Mouse (Mus musculus): ENCODE measurements around the gene Rad51d. TPM values are rescaled to one million over a fixed set of nuclear protein-coding genes. Genes with fewer than 3 reads are reported as not detected.

Rad51d gene
- polyA plus RNA-seq, 1 experiment from 2014 or later = 8.7 TPM

DNA sequence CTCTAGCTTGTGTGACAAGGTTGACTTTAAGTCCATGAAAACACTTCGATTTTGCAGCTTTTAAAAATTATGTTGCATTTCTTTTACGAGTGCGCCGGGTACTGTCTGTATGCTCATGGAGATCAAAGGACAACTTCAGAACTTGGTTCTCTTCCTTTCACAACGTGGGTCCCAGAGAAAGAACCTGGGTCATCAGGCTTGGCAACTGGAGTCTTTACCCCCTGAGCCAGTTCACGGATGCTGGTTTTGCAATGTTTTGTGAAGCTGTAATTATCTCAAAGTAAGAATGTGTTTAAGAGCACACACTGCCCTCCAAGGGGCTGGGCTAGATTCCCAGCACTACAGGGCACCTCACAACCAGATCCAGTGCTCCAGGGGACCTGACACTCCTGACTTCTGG is 36.3 kb downstream of the Rad51d start:
- no peak overlapping the region for H3K9ac ChIP-seq (replicated peaks; ENCODE audit: low read depth)
- no peak overlapping the region for H3K4me2 ChIP-seq (replicated peaks; ENCODE audit: low read depth, low read length)
- no peaks in the 10 kb centered on the region for H3K36me3 ChIP-seq (ENCODE audit: insufficient read depth, low read length)
- no peak for ATAC-seq
- H3K27me3 ChIP-seq (replicated peaks; ENCODE audit: insufficient read depth, low read length) = no peaks in the 10 kb centered on the region
- 79% methylated on average over 6 of the region's 6 CpGs for WGBS
- no peaks in the 10 kb centered on the region for H3K9me3 ChIP-seq (ENCODE audit: low read length)
- TF ChIP-seq EP300 (IDR thresholded peaks at IDR 0.05) (no peak), CTCF (IDR thresholded peaks at IDR 0.05) (no peak)
- no peak overlapping the region for H3K27ac ChIP-seq (ENCODE audit: low read length)
- no peak overlapping the region for H3K4me3 ChIP-seq (ENCODE audit: low read depth, low read length)
- DNase-seq (ENCODE audit: low spot score) = no peak
- H3K4me1 ChIP-seq (ENCODE audit: insufficient read depth, low read depth, low read length) = no peaks in the 10 kb centered on the region

DNA sequence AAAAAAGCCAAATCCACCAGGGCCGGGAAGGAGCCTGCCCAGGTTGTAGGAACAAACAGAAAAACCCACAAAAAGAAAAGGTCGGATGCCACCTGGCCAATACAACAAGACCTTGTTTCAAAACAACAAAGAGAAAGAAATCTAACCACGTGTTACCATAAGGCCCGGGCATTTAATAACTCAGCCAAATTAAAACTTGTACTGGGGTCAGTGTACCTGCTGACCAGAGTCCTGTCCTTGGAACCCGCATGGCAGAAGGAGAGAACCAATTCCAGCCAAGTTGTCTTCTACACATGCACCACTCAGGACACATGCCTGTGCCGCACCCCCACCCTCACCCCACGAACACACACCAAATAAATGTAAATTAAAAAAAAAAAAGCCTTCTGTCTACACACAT is 37.5 kb downstream of the Rad51d start:
- Histone ChIP-seq H3K9me3 (ENCODE audit: low read length) (no peaks in the 10 kb centered on the region), H3K4me2 (replicated peaks; ENCODE audit: low read depth, low read length) (no peak overlapping the region), H3K4me3 (ENCODE audit: low read depth, low read length) (no peak overlapping the region), H3K4me1 (ENCODE audit: insufficient read depth, low read depth, low read length) (no peaks in the 10 kb centered on the region), H3K9ac (replicated peaks; ENCODE audit: low read depth) (no peak overlapping the region), H3K27me3 (replicated peaks; ENCODE audit: insufficient read depth, low read length) (no peaks in the 10 kb centered on the region), H3K27ac (ENCODE audit: low read length) (no peak overlapping the region), H3K36me3 (ENCODE audit: insufficient read depth, low read length) (no peaks in the 10 kb centered on the region)
- no peak for TF ChIP-seq EP300 (IDR thresholded peaks at IDR 0.05)
- no peak for TF ChIP-seq CTCF (IDR thresholded peaks at IDR 0.05)
- WGBS = 85% methylated on average over 7 of the region's 7 CpGs
- ATAC-seq = no peak
- DNase-seq (ENCODE audit: low spot score) = no peak

DNA sequence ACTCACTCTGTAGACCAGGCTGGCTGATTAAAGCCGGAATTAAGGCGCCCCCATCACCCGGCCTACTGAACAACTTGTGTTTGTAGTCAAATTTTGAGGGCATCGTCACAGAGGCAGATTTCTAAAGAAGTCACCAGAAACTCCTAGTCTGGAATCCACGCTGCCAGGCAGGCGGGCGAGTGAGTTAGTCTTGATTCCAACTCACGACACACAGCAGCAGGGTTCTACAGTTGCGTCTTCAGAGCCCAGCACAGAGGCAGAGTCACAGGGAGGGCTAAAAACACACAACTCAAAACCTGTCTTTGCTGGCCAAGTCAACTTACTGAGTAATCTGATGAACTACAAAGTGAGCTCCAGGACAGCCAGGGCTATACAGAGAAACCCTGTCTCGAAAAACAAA is 37.9 kb downstream of the Rad51d start:
- Histone ChIP-seq H3K4me2 (replicated peaks; ENCODE audit: low read depth, low read length) (no peak overlapping the region), H3K4me3 (ENCODE audit: low read depth, low read length) (no peak overlapping the region), H3K4me1 (ENCODE audit: insufficient read depth, low read depth, low read length) (no peaks in the 10 kb centered on the region), H3K9ac (replicated peaks; ENCODE audit: low read depth) (no peak overlapping the region), H3K9me3 (ENCODE audit: low read length) (no peaks in the 10 kb centered on the region), H3K27me3 (replicated peaks; ENCODE audit: insufficient read depth, low read length) (no peaks in the 10 kb centered on the region), H3K36me3 (ENCODE audit: insufficient read depth, low read length) (no peaks in the 10 kb centered on the region), H3K27ac (ENCODE audit: low read length) (no peak overlapping the region)
- WGBS = 75% methylated on average over 10 of the region's 10 CpGs
- ATAC-seq (no peak), DNase-seq (ENCODE audit: low spot score) (no peak)
- no peak for TF ChIP-seq CTCF (IDR thresholded peaks at IDR 0.05)

DNA sequence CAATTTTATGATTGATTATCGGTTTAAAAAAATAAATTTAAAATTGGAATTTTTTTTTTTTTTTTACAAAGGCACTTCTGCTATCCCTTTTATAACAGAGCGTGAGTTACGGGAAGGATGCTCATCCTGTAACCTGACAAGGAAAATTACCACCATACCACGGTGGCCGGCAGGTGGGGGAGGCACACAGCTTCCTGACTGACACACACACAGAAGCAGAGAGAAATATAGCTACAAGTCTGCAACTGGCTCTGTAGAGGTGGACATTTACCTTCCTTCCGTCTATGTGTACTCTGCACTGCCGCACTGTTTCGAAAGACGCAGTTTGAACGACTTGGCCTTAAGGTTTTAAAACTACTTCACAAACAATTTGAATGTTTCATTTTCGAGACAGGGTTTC is 38.3 kb downstream of the Rad51d start:
- Histone ChIP-seq H3K36me3 (ENCODE audit: insufficient read depth, low read length) (no peaks in the 10 kb centered on the region), H3K27ac (ENCODE audit: low read length) (no peak overlapping the region), H3K4me1 (ENCODE audit: insufficient read depth, low read depth, low read length) (no peaks in the 10 kb centered on the region), H3K27me3 (replicated peaks; ENCODE audit: insufficient read depth, low read length) (no peaks in the 10 kb centered on the region), H3K9me3 (ENCODE audit: low read length) (no peaks in the 10 kb centered on the region), H3K4me2 (replicated peaks; ENCODE audit: low read depth, low read length) (no peak overlapping the region), H3K9ac (replicated peaks; ENCODE audit: low read depth) (no peak overlapping the region), H3K4me3 (ENCODE audit: low read depth, low read length) (no peak overlapping the region)
- TF ChIP-seq CTCF (IDR thresholded peaks at IDR 0.05) = no peak
- TF ChIP-seq EP300 (IDR thresholded peaks at IDR 0.05) = no peak
- WGBS = 76% methylated on average over 11 of the region's 11 CpGs
- DNase-seq (ENCODE audit: low spot score) (no peak), ATAC-seq (no peak)

DNA sequence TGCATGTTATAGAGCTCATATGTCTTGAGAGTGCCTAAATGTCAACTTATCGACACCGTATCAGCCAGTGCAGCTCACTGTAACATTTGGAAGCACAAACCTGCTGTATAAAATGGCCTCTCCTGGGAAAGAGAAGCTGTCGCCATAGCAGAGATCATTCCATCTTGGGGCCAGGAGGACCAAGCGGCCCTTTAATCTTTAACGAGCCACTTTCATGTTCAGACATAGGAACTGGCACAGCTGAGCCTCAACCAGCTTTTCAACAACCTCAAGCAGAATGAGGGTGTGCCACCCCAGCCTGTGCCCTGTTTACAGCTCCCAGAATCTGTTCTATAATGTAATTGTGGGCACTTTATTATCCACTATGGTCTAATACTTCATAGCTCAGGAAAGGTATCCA is 40.2 kb downstream of the Rad51d start:
- Histone ChIP-seq H3K27ac (ENCODE audit: low read length) (no peak overlapping the region), H3K9ac (replicated peaks; ENCODE audit: low read depth) (no peak overlapping the region), H3K4me3 (ENCODE audit: low read depth, low read length) (no peak overlapping the region), H3K27me3 (replicated peaks; ENCODE audit: insufficient read depth, low read length) (no peaks in the 10 kb centered on the region), H3K4me1 (ENCODE audit: insufficient read depth, low read depth, low read length) (no peaks in the 10 kb centered on the region), H3K9me3 (ENCODE audit: low read length) (no peaks in the 10 kb centered on the region), H3K4me2 (replicated peaks; ENCODE audit: low read depth, low read length) (no peak overlapping the region), H3K36me3 (ENCODE audit: insufficient read depth, low read length) (no peaks in the 10 kb centered on the region)
- TF ChIP-seq CTCF (IDR thresholded peaks at IDR 0.05) = no peak
- TF ChIP-seq EP300 (IDR thresholded peaks at IDR 0.05) = no peak
- 76% methylated on average over 5 of the region's 5 CpGs for WGBS
- no peak for ATAC-seq
- no peak for DNase-seq (ENCODE audit: low spot score)

DNA sequence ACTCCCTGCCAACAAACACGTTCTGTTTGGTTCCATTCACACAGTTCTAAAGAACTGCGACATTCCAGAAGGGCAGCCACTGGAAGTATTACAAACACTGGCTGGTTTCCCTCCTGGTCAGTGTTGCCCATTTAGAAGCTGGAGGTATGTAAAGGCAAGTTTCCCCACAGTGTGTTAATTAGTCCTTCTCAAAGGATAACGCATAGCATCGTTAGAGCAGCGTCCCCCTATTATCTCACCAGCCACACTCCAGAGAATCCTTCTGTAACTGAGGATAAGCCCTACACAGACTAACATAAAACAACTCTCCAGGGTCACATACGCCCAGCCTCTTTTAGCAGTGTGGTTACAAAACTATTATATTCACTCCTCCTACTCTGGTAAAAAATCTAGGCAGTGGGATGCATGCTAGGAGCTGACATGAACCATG is 42.8 kb downstream of the Rad51d start:
- TF ChIP-seq EP300 (IDR thresholded peaks at IDR 0.05) = no peak
- TF ChIP-seq CTCF (IDR thresholded peaks at IDR 0.05) = no peak
- Histone ChIP-seq H3K4me2 (replicated peaks; ENCODE audit: low read depth, low read length) (no peak overlapping the region), H3K4me3 (ENCODE audit: low read depth, low read length) (no peak overlapping the region), H3K4me1 (ENCODE audit: insufficient read depth, low read depth, low read length) (no peaks in the 10 kb centered on the region), H3K36me3 (ENCODE audit: insufficient read depth, low read length) (no peaks in the 10 kb centered on the region), H3K9me3 (ENCODE audit: low read length) (no peaks in the 10 kb centered on the region), H3K9ac (replicated peaks; ENCODE audit: low read depth) (no peak overlapping the region), H3K27ac (ENCODE audit: low read length) (no peak overlapping the region), H3K27me3 (replicated peaks; ENCODE audit: insufficient read depth, low read length) (no peaks in the 10 kb centered on the region)
- WGBS = 49% methylated on average over 6 of the region's 6 CpGs
- DNase-seq (ENCODE audit: low spot score) = no peak
- no peak for ATAC-seq

DNA sequence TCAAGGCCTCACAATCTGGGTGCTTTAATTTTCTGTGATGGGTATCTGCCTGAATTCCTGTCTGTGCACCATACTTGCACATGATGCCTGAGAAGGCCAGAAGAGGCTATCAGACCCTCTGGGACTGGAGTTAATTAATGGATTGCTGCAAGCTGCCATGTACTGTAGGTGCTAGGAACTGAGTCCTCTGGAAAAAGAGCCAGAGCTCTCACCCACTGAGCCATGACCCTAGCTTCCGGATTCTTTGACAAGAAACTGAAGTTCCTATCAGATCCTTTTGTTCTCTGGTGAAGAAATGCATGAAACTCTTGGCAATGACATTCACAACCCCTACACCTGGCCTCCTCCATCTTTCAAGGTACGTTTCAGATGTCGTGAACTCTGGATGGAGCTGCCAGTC is 43.5 kb downstream of the Rad51d start:
- Histone ChIP-seq H3K9ac (replicated peaks; ENCODE audit: low read depth) (no peak overlapping the region), H3K4me1 (ENCODE audit: insufficient read depth, low read depth, low read length) (no peaks in the 10 kb centered on the region), H3K27me3 (replicated peaks; ENCODE audit: insufficient read depth, low read length) (no peaks in the 10 kb centered on the region), H3K36me3 (ENCODE audit: insufficient read depth, low read length) (no peaks in the 10 kb centered on the region), H3K4me2 (replicated peaks; ENCODE audit: low read depth, low read length) (no peak overlapping the region), H3K9me3 (ENCODE audit: low read length) (no peaks in the 10 kb centered on the region), H3K4me3 (ENCODE audit: low read depth, low read length) (no peak overlapping the region), H3K27ac (ENCODE audit: low read length) (no peak overlapping the region)
- 80% methylated on average over 3 of the region's 3 CpGs for WGBS
- ATAC-seq (no peak), DNase-seq (ENCODE audit: low spot score) (no peak)
- TF ChIP-seq EP300 (IDR thresholded peaks at IDR 0.05) (no peak), CTCF (IDR thresholded peaks at IDR 0.05) (no peak)

Data from lung, postnatal 0 days (tissue).